Mouse (Mus musculus) midbrain, postnatal 0 days (tissue): ENCODE measurements around the gene Dnaja4. TPM values are rescaled to one million over a fixed set of nuclear protein-coding genes. Genes with fewer than 3 reads are reported as not detected.

Source experiments
- ATAC-seq: fragments of 200-750 bp; cut with Nextera tagmentation; 2 replicates; pipeline ENCODE4 v1.8.0; 2017; ENCODE audit warnings: moderate number of reproducible peaks, mild to moderate bottlenecking, moderate TSS enrichment, moderate library complexity; ENCODE audit not compliant: low FRiP score
- DNase-seq: peaks from one replicate; pipeline ENCODE4 v3.0.0-alpha.2; 2015; ENCODE audit warnings: low spot score
- H3K27ac ChIP-seq: fragments of 300-500 bp; sonication (generic); 2 replicates; pipeline ENCODE4 v1.5.1; 2014; ENCODE audit warnings: low read depth, mild to moderate bottlenecking, low read length, mixed read lengths
- H3K27me3 ChIP-seq: fragments of 300-500 bp; sonication (generic); 2 replicates; pipeline ENCODE4 v1.6.1; 2014; ENCODE audit warnings: low read length, control low read depth, mixed read lengths; ENCODE audit not compliant: insufficient read depth
- H3K36me3 ChIP-seq: fragments of 300-500 bp; sonication (generic); 2 replicates; pipeline ENCODE4 v1.6.1; 2014; ENCODE audit warnings: low read length, control low read depth, mixed read lengths; ENCODE audit not compliant: insufficient read depth
- H3K4me1 ChIP-seq: fragments of 300-500 bp; sonication (generic); 2 replicates; pipeline ENCODE4 v1.6.1; 2014; ENCODE audit warnings: mild to moderate bottlenecking, control low read depth, antibody characterized with exemption, low read length, mixed read lengths; ENCODE audit not compliant: insufficient read depth
- H3K4me2 ChIP-seq: fragments of 300-500 bp; sonication (generic); 2 replicates; pipeline ENCODE4 v1.6.1; 2014; ENCODE audit warnings: low read depth, mild to moderate bottlenecking, low read length, mixed read lengths; ENCODE audit not compliant: poor library complexity, severe bottlenecking
- H3K4me3 ChIP-seq: fragments of 300-500 bp; sonication (generic); 2 replicates; pipeline ENCODE4 v1.5.1; 2014; ENCODE audit warnings: low read depth, mild to moderate bottlenecking, low read length, moderate library complexity
- H3K9ac ChIP-seq: fragments of 300-500 bp; sonication (generic); replicated peaks from 2 replicates; pipeline ENCODE4 v1.6.1; 2014; ENCODE audit warnings: mild to moderate bottlenecking, low read length, moderate library complexity, mixed read lengths; ENCODE audit not compliant: poor library complexity, severe bottlenecking
- H3K9me3 ChIP-seq: fragments of 300-500 bp; sonication (generic); 2 replicates; pipeline ENCODE4 v1.6.1; 2016; ENCODE audit warnings: low read length, control low read depth
- CTCF ChIP-seq: IDR thresholded peaks from 2 replicates; pipeline ENCODE4 v1.5.1; 2016; ENCODE audit warnings: antibody characterized with exemption, mild to moderate bottlenecking
- WGBS: fragments of 180-500 bp; shearing (Covaris S2); extraction: QIAGEN DNeasy Blood & Tissue Kit; methylation state at CpG from one replicate; pipeline ENCODE4 v1.1.7; 2014; 5-methylcytosine and 5-hydroxymethylcytosine counted together
- polyA plus RNA-seq: library from polyadenylated mRNA; unstranded; fragments of >200 nt; fragmentation: Nextera tagmentation; extraction: Ambion mirVana; gene quantifications from 2 replicates; pipeline ENCODE4 v1.2.1, GENCODE M21; 2015
- total RNA-seq: library from RNA; depleted of rRNA; stranded (reverse); fragments of >200 nt; gene quantifications from 2 replicates; pipeline ENCODE4 v1.2.3, GENCODE M21; 2014

The Dnaja4 gene
- total and polyA plus RNA-seq, 2 experiments from 2014 or later, result 5.4 to 8.0 TPM

DNA sequence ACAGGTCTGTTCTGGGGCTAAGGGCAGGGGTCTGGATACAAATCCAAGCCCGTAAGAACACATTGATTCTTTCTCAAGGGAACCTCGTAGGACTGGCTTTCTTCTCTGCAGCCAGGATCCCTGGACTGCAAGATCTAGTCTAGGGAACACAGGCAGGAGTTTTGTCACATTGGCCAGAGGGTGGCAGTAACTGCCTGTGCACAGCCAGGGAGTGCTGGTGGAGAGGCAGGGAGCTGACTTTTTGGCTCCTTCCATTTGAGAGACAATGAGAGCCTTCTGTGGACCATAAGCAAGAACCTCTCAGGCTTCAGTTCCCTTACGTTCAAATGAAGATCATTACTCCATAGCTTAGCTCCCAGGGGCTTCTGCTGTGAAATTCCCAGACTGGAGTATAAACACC, 39.7 kb downstream of the Dnaja4 start:
- Histone ChIP-seq H3K27me3 (no peaks in the 10 kb centered on the region), H3K4me2 (no peak overlapping the region), H3K27ac (no peak overlapping the region), H3K4me3 (no peak overlapping the region), H3K9me3 (no peaks in the 10 kb centered on the region), H3K9ac (no peak overlapping the region), H3K36me3 (no peaks in the 10 kb centered on the region), H3K4me1 (peaks cover 5% of the 10 kb centered on the region)
- DNase-seq (peak; percentile 87), ATAC-seq (no peak)
- WGBS, result 23% methylated on average over 3 of the region's 3 CpGs
- TF ChIP-seq CTCF, result peak; percentile 89

DNA sequence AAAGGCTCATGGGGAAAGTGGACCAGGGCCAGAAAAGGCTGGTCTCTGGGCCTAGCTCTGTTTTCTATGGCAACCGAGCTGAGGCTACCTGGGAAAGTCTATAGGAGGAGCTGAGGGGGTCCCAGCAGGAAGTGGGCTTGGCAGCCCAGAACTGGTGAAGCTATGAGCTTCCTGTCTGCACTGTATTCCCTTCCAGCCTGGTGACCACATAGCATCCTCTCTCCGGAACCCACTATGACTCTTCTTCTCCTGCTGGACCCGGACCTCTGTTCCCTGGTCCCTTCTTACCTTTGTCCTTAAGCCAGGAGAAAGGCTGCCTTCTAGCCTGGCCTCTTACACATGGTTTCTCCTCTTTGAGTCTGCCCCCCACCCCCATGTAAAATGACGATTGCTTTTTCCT, 45.2 kb downstream of the Dnaja4 start:
- ATAC-seq (no peak), DNase-seq (no peak)
- H3K36me3 ChIP-seq, result no peaks in the 10 kb centered on the region
- no peak overlapping the region for H3K9ac ChIP-seq
- WGBS, result 78% methylated on average over 4 of the region's 4 CpGs
- no peak overlapping the region for H3K4me2 ChIP-seq
- no peaks in the 10 kb centered on the region for H3K27me3 ChIP-seq
- no peaks in the 10 kb centered on the region for H3K9me3 ChIP-seq
- H3K4me3 ChIP-seq, result no peak overlapping the region
- no peak overlapping the region for H3K27ac ChIP-seq
- no peaks in the 10 kb centered on the region; the same call in 1 of the 2 replicates for H3K4me1 ChIP-seq
- no peak for TF ChIP-seq CTCF

DNA sequence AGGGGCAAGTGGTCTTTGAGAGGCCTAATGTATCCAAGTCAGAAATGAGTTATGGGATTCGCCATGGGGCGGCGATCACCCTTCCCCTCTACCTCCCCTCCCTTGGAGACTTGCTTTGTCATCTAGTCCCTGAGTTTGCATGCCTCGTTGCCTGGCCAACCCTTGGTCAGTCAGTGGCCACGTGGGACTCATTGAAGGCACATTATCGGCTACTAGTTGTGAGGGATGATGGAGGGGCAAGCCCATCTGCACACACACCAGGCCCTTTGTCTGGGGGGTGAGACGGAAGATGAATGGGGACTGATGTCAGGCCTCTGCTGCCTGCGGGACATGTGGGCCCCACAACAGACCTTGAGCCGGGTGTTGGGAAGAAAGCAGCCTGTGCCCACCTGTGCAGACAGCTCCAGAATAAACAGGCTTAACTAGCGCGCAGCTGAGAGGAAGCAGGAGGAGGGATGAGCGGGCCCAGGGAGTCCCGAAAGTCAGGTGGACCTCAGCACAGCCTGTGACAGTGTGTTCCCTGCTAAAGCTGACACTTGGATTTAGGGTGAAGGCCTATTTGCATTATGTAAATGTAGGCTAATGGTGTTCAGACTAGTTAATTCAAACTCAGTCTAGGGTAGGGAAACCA, 47.2 kb downstream of the Dnaja4 start:
- 46% methylated on average over 13 of the region's 13 CpGs for WGBS
- ATAC-seq (no peak), DNase-seq (no peak)
- H3K27me3 ChIP-seq, result no peaks in the 10 kb centered on the region
- H3K36me3 ChIP-seq, result no peaks in the 10 kb centered on the region
- H3K4me1 ChIP-seq, result no peaks in the 10 kb centered on the region; the same call in 1 of the 2 replicates
- no peak for TF ChIP-seq CTCF
- no peak overlapping the region for H3K9ac ChIP-seq
- no peak overlapping the region for H3K27ac ChIP-seq
- H3K4me2 ChIP-seq, result no peak overlapping the region
- H3K4me3 ChIP-seq, result no peak overlapping the region
- no peaks in the 10 kb centered on the region for H3K9me3 ChIP-seq

DNA sequence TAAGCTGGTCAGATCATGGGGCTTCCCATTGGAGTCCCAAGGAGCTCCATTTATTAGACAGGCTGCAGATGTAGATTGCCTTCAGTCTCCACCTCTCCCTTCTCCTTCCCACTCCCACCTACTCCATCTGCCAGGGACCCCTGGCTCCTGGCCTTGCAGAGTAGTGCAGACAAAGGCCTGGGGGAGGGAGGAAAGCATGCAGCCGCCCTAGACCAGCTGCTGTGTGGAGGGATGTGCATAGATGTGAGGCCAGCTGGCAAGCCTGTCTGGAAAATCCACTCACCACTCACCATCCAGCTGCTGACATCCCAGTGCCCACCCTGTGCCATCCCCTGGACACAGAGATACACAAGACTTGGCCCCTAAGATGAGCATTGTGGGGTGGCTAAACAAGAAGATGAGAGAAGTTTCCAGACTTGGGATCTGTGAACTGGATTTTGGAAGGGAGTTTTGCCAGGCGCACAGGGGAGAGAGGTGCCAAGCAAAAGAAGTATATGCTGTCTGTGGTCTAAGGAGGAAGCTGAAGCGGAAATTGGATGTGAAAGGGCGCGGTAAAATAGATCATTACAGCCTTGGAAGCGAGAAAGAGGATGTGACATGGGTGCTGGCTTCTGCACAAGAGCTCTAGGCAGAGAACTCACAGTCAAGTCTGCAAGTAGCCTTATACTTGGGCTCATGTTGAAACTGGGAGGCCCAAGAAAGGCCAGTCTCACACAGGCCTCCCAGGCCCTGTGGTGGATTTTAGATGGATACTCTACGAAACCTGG, 51.7 kb downstream of the Dnaja4 start:
- Histone ChIP-seq H3K36me3 (no peaks in the 10 kb centered on the region), H3K27me3 (no peaks in the 10 kb centered on the region), H3K4me2 (no peak overlapping the region), H3K9me3 (no peaks in the 10 kb centered on the region), H3K4me1 (peaks cover 7% of the 10 kb centered on the region; the same call in 1 of the 2 replicates), H3K4me3 (no peak overlapping the region), H3K9ac (no peak overlapping the region), H3K27ac (no peak overlapping the region)
- WGBS, result 85% methylated on average over 7 of the region's 7 CpGs
- ATAC-seq (no peak), DNase-seq (no peak)
- TF ChIP-seq CTCF, result no peak

DNA sequence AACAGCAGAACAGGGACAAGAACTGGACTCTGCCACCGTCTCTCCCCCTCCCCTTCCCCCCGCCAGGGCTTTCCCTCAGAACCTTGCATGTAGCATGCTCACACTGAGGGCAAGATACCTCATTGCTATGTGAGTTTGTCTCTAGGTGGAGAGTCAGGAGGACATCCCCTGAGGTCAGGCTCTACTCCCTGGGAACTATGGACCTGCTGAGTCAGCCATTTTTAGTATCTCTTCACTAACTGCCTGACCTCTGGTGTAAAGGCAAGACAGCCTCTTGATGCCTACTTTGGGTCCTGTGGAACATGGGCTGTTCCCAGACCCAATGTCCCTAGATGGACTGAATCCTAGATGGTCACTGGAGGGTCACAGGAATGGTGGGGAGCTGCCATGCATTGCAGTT, 53.0 kb downstream of the Dnaja4 start:
- TF ChIP-seq CTCF, result no peak
- Histone ChIP-seq H3K36me3 (no peaks in the 10 kb centered on the region), H3K27me3 (no peaks in the 10 kb centered on the region), H3K27ac (no peak overlapping the region), H3K9me3 (no peaks in the 10 kb centered on the region), H3K4me1 (0 out of 2 replicates have a peak, but pooled peaks cover 7% of the 10 kb centered on the region), H3K9ac (no peak overlapping the region), H3K4me2 (no peak overlapping the region), H3K4me3 (no peak overlapping the region)
- WGBS, result 76% methylated on average over 2 of the region's 2 CpGs
- ATAC-seq (no peak), DNase-seq (no peak)

DNA sequence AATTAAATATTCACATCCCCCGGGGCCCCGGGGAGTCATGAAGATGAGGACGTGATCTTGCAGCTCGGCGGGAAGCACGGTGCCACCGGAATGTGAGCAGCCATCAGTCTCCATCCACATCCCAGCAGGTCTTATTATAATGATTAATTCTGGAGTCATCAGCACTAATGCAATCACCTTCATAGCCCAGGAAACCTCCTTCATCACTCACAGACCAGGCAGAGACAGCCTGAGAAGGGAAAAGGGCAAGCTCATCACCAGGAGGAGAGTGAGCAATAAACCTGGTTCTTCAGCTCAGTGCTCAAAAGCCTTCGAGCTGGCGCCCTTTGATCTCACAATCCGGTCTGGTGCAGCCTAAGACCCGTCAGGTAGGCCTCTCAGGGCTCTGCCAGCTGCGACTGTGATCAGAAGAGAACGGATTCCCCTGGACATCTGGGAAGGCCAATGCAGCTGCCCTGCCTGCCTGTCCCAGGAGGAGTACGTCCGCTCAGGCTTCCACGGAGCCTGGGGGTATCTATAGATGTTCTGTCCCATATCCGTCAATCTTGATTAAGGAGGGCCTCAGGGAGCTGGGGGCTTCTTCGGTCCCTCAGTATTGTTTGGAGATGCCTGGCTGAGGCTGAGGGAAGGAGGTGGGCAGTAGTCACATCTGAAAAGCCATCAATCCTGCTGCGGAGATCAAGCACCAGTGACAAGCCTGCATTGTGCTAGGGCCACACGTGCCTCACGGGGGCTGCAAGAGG, 53.7 kb downstream of the Dnaja4 start:
- Histone ChIP-seq H3K4me1 (0 out of 2 replicates have a peak, but pooled peaks cover 7% of the 10 kb centered on the region), H3K4me3 (no peak overlapping the region), H3K4me2 (no peak overlapping the region), H3K36me3 (no peaks in the 10 kb centered on the region), H3K9me3 (no peaks in the 10 kb centered on the region), H3K27me3 (no peaks in the 10 kb centered on the region), H3K27ac (no peak overlapping the region), H3K9ac (no peak overlapping the region)
- ATAC-seq, result no peak
- DNase-seq, result peak; percentile 24
- TF ChIP-seq CTCF, result no peak
- 23% methylated on average over 21 of the region's 21 CpGs for WGBS
